Mouse (Mus musculus) left cerebral cortex, postnatal 10 days (tissue): ENCODE results near the gene Elfn1. TPM values are rescaled to one million over a fixed set of nuclear protein-coding genes. Genes with fewer than 3 reads are reported as not detected.
"Not testable (repeated sequence)": the region's sequence is repeated elsewhere in the genome, so short reads cannot be mapped to it uniquely, and the experiment has no call there.

Experiments used
- DNase-seq, 2 experiments: peaks; one replicate each; pipeline ENCODE4 v3.0.0; 2021 to 2022; ENCODE audit warnings: low spot score in 2 of 2, mixed read lengths in 1 of 2; ENCODE audit errors: extremely low spot score in 1 of 2
- intact Hi-C: fragments of 180-260 bp; cut with DNase I; formaldehyde crosslinking; loops from one replicate; pipeline ENCODE4 v1.15.1; 2025
- total RNA-seq, 2 experiments: library from RNA; stranded (reverse); gene quantifications; 2 replicates each; pipeline ENCODE4 v1.2.3; 2021

Elfn1 gene
- total RNA-seq, 2 experiments from 2014 or later: 40.4 to 48.8 TPM

DNA sequence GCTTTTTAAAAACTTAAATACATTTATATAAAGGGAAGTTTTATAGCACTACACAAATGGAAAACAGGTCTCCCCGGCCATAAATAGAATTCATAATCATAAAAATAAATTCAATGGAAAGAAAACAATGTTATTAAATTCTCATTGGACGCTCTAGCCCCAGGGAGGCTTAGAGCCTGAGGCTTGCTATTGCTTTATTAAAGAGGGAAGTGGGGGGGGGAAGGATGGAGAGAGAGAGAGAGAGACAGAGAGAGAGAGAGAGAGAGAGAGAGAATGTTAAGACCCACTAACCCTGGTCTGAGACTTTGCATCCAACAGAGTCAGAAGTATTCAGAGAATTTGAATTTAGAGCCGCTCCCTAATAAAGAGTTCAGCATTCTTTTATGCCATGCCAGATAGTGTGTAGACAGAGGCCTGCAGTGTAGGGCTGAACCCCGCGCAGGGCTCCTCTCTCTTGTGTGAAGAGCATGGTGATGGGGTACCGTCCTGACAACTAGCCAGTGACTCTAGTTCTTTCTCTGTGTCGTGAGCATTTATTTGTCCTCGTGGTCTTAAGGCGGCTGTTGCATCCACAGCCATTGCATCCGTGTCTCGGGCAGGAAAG is 42.3 kb downstream of the Elfn1 start:
- no peak for DNase-seq
- intact Hi-C loops: no loop called here

GRCm38 (mm10) chr5:139956859-139957258 is 49.1 kb downstream of the Elfn1 start:
- peak in 1 of 2 experiments; percentile 57 for DNase-seq
- intact Hi-C loops: no loop called here

DNA sequence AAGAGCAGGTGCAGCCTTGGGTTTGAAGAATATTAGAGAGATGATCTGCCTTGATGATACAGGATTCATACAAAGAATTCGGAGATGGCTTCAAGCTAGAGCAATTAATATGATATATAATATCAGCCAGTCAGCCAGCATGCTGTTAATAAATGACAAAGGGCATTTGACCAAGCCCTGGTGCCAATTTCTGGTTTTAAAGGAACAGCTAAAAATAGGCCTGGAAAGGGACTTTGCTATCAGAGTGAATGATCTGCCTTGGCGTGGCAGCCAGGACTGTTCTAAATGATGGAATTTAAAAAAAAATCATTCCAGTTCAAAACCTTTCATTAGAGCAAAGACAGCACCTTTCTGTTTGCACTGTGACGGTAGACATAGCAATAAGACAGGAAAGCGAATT is 52.0 kb downstream of the Elfn1 start:
- DNase-seq: no peak
- intact Hi-C loops: no loop called here

DNA sequence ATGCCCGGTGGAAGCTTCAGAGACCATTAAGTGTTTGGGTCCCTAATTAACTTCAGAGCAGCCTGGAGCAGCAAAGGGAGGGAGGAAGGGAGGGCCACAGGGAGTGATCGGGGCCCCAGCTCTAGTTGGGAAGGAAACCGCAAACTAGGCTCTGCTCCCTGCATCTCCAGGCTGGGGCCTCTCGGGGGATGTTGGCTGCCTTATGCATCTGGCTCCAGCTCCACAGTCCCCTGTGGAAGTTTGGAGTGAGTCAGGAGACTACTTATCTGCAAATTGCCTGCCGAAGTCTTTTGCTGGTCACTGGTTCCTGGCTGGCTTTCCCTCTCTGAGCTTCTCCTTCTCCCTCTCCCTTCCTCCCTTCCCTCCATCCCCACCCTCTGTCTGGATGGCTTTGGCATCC is 56.6 kb downstream of the Elfn1 start:
- intact Hi-C loops: no loop called here
- DNase-seq: no peak

- DNase-seq: peak in 1 of 2 experiments; percentile 49
- intact Hi-C loops: no loop called here
These were observed 57.9 kb downstream of the Elfn1 start for GRCm38 (mm10) chr5:139965596-139965995.

DNA sequence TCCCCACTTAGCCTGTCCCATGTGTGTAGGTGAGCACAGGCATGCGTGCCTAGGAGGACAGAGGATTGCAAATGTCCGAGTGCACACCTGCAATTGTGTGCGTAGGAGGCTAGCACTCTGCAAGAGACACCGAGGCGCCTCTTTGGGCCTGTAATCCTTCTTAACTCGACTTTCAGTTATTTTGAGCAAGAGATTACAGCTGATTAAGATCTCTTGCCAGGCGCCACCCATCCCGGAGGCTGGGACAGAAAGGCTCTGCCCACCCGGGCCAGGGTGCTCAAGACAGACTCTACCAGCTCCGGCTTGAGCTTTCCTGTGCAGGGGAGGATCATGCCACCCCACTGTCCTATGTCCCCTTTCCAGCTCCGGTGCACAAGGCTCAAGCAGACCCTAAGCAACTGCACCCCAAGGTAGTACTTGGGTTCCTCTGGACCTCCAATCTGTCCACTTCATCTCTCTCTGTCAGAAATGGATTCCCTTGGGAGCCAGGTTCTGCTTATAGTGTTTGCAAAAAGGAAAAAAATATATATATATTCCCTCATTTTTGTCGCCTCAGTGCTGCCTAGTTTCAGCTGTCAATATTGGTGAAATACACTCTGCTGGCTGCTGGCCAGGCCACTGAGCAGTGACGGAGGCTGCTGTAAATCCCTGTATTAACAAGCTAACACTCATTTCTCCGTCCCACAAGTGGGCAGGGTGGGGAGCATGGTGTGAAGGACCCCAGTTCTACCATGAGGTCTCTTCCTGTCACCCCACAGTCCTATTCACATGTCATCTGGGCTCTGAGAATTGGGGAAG is 61.6 kb downstream of the Elfn1 start:
- DNase-seq: no peak

GRCm38 (mm10) chr5:139970186-139970631 is 62.5 kb downstream of the Elfn1 start:
- DNase-seq: peak in 1 of 2 experiments; percentile 46
- intact Hi-C loops: no loop called here

More for the DNA sequence above, 61.6 kb downstream of the Elfn1 start:
- intact Hi-C loops: no loop called here

DNA sequence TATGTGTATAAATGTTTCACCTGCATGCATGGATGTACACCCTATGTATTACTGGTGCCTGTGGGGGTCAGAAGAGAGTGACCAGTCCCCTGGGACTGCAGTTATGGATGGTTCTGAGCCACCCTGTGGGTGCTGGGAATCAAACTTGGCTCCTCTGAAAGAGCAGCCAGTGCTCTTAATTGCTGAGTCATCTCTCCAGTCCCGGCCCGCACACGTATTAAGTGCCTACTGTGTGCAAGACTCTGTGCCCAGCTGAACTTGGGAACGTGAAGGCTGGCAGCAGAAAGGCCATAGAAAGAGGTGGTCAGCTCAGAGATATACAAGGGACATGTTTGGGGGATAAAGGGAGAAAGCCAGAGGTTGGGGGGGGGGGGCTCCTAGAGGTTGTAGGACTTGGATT is 68.8 kb downstream of the Elfn1 start:
- intact Hi-C loops: no loop called here

GRCm38 (mm10) chr5:139977476-139977875 is 69.7 kb downstream of the Elfn1 start:
- intact Hi-C loops: no loop called here
- DNase-seq: no peak

More for the DNA sequence above, 68.8 kb downstream of the Elfn1 start:
- DNase-seq: no peak

GRCm38 (mm10) chr5:139978525-139979276 is 71.0 kb downstream of the Elfn1 start:
- intact Hi-C loops: no loop called here
- DNase-seq: peak in 1 of 2 experiments; percentile 41

DNA sequence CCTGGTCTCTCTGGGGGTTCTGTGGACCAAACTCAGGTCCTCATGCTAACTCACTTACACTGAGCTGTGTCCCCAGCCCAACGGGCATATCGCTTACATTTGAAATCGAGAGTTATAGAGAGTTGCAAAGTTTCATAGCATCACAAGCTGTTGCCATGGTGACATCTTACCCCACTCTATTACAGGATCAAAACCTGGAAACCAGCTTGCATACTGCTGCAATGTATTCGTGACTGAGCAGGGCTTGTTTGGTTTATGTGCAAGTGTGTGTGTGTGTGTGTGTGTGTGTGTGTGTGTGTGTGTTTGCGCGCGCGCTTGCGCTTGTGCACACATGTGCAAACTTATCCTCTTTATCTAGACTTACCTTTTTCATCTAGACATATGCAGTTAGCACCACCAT is 71.6 kb downstream of the Elfn1 start:
- peak in 1 of 2 experiments; percentile 53 for DNase-seq
- intact Hi-C loops: no loop called here

DNA sequence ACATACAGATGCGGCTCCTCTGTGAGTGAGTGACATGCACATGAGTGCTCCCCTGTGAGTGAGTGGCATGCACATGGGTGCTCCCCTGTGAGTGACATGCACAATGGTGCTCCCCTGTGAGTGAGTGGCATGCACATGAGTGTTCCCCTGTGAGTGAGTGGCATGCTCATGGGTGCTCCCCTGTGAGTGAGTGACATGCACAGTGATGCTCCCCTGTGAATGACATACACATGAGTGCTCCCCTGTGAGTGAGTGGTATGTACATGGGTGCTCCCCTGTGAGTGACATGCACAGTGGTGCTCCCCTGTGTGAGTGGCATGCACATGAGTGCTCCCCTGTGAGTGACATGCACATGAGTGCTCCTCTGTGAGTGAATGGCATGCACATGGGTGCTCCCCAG is 74.2 kb downstream of the Elfn1 start:
- DNase-seq: no peak
- intact Hi-C loops: no loop called here

DNA sequence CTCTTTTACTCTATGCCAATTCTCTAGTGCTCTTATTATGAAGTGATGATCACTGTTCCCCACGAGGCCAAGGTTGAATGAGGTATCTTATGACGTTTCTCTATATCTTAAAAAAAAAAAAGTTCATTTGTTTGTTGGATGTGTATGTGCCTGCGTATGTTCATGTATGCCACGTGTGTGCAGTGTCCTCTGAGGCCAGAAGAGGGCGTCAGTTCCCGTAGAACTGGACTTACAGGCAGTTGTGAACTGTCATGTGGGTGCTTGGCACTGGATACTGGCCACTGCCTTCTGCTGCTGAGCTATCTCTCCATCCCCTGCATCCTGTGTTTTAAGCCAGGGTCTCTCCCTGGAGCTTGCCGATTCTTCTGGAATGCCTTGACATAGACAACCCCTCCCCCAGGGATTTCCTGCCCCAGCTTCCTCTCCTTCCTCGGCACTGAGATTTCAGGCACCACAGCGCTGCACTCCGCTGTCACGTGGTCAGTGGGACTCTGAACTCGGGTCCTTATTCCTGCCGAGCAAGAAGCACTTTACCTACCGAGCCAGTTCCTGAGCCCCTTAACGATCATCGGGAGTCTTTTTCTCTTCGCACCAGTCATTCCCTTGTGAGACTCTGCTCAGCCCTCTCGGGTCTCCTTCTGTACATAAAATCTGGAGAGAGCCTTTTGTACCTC is 77.5 kb downstream of the Elfn1 start:
- no peak for DNase-seq
- intact Hi-C loops: no loop called here

GRCm38 (mm10) chr5:139991531-139991930 is 83.8 kb downstream of the Elfn1 start:
- no peak for DNase-seq
- intact Hi-C loops: no loop called here

- peak in 1 of 2 experiments; percentile 52 for DNase-seq
These were observed 90.6 kb downstream of the Elfn1 start for GRCm38 (mm10) chr5:139998321-139998720.

DNA sequence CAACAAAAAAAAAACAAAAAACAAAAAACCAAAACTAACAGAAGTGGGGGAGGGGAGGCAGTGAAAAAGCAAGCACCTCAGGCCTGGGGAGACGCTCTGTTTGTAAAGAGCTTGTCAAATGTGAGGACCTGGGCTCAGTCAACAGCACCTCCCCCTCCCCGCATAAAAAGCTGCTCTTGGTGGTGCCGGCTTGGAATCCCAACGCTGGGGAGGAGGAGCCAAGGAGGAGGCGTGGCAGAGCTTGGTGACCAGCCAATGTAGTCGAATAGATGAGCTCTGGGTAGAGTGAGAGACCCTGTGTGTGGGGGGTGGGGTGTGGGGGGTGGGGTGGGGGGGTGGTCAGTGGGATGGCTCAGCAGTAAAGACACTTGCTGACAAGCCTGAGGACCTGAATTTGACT is 91.2 kb downstream of the Elfn1 start:
- intact Hi-C loops: no loop called here
- DNase-seq: no peak

More at GRCm38 (mm10) chr5:139998321-139998720, 90.6 kb downstream of the Elfn1 start:
- intact Hi-C loops: not testable (repeated sequence)

DNA sequence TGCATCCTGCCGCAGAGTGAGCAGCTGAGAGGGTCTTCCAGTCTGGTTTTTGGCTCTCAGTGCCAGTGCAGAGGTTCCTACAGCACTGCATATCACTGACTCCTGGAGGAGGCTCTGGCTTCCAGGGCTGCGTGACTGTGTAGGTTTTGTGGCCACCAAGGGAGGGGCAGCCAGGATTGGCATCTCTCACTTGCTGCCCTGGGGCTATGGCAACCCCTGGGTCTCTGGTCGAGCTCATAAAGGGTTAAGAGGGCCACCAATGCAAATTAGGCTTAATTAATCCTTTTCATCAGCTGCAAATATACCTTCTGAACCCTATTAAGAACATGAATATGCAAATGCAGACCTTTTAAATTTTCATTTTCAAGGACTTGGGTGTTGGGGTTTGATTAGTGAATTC is 94.8 kb downstream of the Elfn1 start:
- intact Hi-C loops: no loop called here
- no peak for DNase-seq

DNA sequence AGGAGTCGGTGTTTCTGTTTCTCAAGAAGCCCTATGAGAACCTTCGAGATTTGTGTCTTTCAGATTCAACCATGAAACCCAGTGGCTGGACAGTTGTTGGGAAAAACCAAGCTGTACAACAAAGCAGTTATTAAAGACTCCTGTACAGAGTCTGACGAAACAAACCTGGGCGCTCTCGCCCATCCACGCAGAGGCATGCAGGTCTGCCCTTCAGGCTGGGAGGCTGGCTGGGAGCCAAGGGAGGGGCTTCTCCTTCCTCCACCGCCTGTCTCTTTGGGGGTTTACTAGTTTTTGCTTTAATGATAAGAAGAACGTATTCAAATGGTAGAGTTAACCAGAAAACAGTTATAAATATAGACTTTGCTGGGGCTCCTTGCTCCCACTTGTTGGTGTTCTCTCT is 99.1 kb downstream of the Elfn1 start:
- intact Hi-C loops: no loop called here
- DNase-seq: no peak
